Mouse (Mus musculus): ENCODE data around the gene Slc10a6.

Slc10a6 gene

DNA sequence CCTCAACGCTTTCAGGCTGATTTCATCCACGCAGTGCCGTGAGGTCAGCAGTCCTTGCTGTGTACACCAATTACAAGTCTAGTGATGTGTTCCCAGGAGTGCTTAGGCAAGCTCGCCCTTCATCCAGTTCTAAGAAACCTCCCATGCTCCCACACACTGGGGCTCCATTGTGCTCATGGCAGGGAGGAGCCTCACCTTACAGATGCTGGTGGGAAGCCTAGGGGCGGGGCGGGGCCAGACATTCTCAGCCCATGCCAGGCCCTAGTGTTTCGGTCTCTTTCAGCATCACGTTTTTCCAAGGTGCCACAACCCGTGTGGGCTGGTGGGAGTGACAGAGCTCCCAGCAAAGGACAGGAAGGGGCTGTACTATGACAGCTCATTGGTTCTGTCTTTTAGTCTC is 12.0 kb downstream of the Slc10a6 start:
- DNase-seq (ENCODE audit: low read depth, low spot score): no peak

GRCm38 (mm10) chr5:103614356-103614755 is 14.8 kb downstream of the Slc10a6 start:
- no peak for DNase-seq (ENCODE audit: low read depth, low spot score)

GRCm38 (mm10) chr5:103612316-103612715 is 16.9 kb downstream of the Slc10a6 start:
- DNase-seq (ENCODE audit: low read depth, low spot score): no peak

DNA sequence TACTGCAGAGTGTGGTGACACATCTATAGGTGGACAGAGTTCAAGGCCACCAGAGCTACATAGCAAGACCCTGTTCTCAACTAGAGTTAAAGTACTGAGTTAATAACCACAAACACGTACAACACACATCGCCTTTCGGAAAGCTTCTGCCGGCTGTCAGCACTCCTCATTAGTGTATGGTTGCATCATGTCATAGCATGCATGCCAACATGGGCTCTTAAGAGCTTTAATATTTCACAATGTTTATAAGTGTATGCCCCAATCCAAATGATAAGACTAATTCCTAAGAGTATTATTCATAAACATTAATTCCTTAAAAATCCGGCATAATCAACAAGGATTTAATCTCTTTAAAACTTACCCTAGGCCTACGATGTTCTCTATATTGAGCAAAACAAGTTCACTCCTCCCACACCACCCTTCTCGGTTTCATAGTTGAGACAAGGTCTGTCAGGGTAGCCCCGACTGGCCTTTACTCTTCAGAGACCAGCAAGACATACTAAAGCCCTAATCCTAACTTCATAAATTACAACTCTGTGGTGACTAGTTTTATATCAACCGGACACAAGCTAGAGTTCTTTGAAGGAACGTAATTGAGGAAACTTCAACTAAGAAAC is 18.2 kb downstream of the Slc10a6 start:
- DNase-seq (ENCODE audit: low read depth, low spot score): no peak

GRCm38 (mm10) chr5:103610148-103610547 is 19.1 kb downstream of the Slc10a6 start:
- DNase-seq (ENCODE audit: low read depth, low spot score): no peak

DNA sequence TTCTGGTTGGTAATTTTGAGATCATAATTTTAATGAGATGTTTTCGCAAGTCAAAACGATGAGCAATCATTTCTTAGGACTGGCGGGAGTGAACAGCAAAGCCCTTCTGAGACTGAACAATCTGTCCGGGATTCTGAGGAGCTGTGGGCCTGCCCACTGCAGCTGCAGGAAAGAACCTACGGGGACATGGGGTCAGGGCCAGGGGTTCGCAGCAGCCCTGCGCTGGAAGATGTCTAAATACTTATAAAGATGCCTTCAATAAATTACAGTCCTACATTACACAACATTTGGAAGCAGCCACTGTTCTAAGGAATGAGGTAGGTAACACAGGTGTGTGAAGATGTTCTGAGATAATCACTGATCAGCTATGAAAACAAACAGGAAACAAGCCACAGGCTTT is 23.5 kb downstream of the Slc10a6 start:
- DNase-seq (ENCODE audit: low read depth, low spot score): no peak

DNA sequence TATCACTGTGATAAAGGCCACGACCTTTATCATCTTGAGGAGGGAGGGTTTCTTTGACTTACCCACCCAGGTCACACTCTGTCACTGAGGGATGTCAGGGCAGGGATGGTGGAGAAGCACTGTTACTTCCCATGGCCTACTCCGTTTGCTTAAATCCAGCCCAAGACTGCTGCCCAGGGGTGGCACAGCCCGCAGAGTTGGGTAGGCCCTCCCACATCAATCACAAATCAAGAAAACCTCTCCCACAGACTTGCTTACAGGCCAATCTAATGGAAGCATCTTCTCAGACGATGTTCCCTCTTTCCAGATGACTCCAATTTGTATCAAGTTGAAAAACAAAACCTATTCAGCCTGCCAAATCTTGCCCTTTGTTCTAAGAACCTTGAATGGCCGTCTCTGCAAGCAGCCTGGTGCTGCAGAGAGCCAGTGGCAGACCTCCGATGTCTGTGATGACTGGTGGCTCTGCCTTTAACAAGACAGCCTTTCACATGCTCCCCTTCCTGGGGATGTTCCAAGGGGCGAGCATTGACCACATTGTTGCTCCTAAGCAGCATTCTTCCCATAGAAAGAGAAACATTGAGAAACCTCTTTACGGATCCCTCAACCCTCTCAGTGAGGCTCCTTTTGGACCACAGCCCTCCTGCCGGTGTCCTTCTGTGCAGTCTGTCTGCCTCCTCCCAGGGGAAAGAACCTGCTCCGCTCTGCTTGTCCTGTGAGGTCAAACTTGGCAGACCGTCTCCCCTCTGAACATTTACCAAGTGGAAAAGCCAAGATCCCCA is 25.9 kb downstream of the Slc10a6 start:
- DNase-seq (ENCODE audit: low read depth, low spot score): no peak

DNA sequence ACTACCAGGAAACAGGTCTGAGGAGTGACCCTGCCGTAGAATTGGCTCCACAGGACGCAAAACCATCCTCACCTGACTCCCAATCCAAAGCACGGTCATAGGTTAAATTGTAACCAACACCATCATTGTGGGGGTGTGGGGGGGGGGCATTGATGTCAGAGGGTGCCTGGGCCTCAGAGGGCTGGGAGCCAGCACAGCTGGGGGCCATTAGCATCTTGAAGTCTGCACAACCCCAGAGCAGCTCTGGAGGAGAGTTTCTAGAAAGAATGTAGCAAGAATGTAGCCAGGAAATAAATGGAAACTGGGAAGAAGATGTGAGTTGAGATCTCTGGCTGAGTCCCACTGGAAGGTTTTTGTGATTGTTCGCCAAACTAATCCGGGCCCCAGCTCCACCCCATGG is 30.3 kb downstream of the Slc10a6 start:
- DNase-seq (ENCODE audit: low read depth, low spot score): no peak

DNA sequence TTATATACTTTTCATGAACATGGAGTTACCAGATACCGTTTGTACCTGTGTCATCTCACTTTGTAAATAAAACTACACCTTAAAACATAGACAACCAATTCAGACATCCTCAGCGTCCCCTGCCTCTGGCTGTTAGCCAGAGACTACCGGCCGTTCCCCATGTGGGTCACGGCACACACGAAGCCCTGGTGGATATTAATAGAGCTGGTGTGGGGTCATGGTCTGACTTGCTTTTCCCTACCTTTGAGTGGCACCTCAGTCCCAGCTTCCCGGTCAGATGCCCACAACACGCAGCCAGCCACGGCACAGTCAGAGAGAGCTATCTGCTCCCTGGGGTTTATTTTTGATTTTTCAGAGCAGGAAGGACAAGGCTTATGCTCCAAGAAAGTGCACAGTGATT is 30.9 kb downstream of the Slc10a6 start:
- DNase-seq (ENCODE audit: low read depth, low spot score): no peak

GRCm38 (mm10) chr5:103597604-103598003 is 31.6 kb downstream of the Slc10a6 start:
- DNase-seq (ENCODE audit: low read depth, low spot score): no peak

DNA sequence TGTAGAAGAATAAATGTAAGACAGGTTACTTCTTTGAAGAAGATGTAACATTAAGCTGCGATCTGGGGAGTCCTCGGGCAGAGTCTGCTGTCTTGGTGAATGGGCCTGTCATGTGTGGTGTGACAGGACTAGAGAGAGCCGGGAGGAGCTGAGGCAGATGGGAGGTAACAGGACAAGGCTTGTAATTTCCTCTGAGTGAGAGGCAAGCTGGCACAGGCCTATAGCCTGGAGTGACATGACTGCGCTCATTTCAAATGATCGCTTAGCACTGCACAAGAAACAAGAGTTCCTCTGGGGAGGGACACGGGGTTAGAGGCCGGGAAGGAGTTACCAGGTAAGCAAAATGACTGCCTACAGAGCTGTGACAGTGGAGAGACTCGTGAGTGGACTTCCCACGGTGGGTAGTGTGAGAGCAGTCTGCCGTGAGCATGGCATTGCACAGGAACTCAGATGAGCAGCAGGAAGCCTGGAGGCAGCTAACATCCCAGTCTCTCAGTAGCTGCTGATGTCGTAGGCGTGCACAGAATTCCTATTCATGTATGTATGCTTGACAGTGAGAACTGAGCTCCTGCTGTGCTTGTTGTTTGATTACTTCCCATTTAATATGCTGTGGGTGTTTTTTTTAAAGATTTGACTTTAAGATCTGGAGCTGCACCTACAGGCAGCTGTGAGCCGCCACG is 32.6 kb downstream of the Slc10a6 start:
- DNase-seq (ENCODE audit: low read depth, low spot score): no peak

DNA sequence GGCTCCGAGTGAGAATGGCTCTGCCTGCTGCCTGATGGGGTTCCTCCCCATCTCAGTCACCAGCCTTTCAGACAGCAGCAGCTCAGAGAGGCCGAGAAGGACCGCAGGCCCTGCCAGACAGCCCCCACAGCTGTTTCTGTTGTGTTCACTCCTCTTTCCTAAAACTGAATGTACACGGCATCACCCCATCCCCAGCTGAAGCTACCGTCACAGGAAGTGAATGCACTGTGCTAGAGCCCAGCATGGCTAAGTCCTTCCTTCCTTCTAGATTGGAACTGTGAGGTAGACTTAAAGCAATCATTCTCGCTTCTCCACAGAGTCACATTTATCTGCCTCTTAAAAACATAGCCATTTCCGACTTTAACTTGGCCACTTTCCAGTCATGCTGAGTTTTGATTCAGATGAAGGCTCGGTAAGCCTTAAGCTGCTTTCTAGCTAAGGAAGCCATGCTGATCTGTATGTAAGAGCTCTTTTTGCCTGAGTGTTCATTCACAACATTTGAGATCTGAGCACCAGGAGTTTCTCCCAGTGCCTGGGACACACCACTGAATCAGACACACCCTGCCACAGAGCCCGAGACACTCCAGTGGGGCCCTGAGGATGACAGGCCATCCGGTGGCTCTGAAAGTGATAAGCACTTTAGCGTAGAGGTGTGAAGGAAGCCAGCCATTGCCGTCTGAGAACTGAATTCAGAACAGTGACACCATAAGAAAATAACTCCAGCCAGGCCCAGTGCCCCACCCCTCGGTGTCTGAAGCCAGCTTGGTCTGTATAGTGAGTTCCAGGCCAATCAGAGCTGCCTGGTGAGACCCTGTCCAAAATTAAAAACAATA is 33.6 kb downstream of the Slc10a6 start:
- no peak for DNase-seq (ENCODE audit: low read depth, low spot score)

GRCm38 (mm10) chr5:103593575-103593974 is 35.6 kb downstream of the Slc10a6 start:
- no peak for DNase-seq (ENCODE audit: low read depth, low spot score)

GRCm38 (mm10) chr5:103592706-103593105 is 36.5 kb downstream of the Slc10a6 start:
- DNase-seq (ENCODE audit: low read depth, low spot score): no peak

- no peak for DNase-seq (ENCODE audit: low read depth, low spot score)
Measured at GRCm38 (mm10) chr5:103591846-103592245, 37.4 kb downstream of the Slc10a6 start.

DNA sequence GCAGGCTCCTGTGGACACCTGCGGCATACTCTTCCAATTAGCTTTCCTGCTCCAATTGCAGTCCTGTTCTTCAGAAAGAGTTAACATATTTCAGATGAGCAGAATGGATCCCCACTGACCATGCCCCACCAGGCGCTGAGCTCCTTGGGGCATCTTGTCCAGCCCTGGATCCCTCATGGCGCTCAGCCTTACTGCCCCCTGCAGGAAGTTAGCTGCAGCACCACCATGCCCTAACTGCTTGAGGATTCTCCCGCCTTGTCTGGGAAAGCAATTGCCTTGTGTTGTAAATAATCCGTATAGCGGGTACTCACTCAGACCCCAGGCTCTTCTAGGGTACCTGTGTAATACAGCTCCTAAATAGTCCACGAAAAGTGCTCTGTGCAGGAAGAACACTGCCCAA is 42.0 kb downstream of the Slc10a6 start:
- no peak for DNase-seq (ENCODE audit: low read depth, low spot score)

DNA sequence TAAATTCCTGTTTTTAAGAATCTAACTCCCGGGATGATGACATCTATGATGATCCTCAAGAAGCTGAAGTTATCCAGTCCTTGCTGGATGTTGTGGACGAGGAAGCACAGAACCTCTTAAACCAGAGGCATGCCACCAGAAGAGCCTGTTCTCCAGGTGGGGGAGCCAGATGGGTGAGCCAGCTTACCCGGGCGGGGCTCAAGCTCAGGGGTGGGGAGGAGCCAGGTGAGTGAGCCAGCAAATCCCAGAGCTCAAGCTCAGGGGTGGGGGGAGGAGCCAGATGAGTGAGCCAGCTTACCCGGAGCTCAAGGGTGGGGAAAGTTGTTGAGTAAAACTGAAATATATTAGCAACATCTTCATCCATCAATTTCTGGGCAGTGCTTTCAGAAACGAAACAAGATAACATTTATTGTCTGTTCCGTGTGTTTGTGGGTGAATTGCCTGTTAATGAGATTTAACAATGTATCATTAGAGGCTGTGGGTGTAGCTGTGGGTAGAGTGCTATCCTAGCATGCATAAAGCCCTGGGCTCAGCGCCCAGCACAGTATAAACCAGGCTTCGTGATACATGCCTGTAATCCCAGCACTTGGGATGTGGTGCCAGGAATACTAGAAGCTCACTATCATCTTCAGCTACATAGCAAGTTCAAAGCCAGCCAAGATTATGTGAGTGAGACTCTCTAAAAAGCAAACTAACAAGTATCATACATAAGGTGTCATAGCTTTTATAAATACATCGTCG is 49.4 kb downstream of the Slc10a6 start:
- DNase-seq (ENCODE audit: low read depth, low spot score): no peak

GRCm38 (mm10) chr5:103569446-103569845 is 59.8 kb downstream of the Slc10a6 start:
- DNase-seq (ENCODE audit: low read depth, low spot score): no peak

- no peak for DNase-seq (ENCODE audit: low read depth, low spot score)
Measured at GRCm38 (mm10) chr5:103568034-103568433, 61.2 kb downstream of the Slc10a6 start.

DNA sequence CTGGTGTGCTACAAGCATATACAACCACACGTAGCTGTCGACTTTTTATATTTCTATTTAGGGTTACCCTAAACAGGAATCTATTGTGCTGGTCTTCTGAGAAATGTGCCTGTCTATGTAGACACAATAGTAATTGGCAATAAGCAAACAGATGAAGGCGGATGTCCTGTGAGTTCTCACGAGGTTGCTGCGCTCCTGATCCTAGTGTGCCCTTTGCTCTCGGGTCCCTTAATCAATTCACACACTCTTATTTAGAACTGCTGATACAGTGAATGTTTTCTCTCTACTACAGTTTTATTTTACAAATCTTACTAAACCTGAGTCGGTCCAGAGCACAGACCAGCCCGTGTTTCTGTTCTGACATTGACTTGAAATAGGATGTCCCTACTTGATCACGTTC is 68.7 kb downstream of the Slc10a6 start:
- DNase-seq (ENCODE audit: low read depth, low spot score): no peak
